Mouse (Mus musculus): Measurements from ENCODE around the gene Gpbar1.
"Not testable (repeated sequence)": the region's sequence is repeated elsewhere in the genome, so short reads cannot be mapped to it uniquely, and the experiment has no call there.

Gpbar1 gene

GRCm38 (mm10) chr1:74318711-74319110 is 40.4 kb downstream of the Gpbar1 start:
- no peak for DNase-seq (ENCODE audit: low read depth, low spot score)

GRCm38 (mm10) chr1:74321396-74321795 is 43.0 kb downstream of the Gpbar1 start:
- DNase-seq (ENCODE audit: low read depth, low spot score), result no peak

DNA sequence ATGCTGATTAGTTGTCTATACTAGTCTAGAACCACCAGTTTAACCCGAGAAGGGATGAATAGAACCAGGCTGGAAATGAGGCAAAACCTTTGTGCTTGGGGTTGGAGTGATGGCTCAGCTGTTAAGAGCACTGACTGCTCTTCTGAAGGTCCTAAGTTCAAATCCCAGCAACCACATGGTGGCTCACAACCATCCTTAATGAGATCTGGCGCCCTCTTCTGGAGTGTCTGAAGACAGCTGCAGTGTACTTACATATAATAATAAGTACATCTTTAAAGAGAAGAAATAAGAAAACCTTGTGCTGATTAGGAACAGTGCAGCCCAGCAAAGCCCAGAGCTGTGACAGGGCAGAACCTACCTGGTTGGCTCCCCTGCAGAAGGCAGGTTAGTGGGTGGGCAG is 48.6 kb downstream of the Gpbar1 start:
- DNase-seq (ENCODE audit: low read depth, low spot score), result not testable (repeated sequence)
